In genomic region chr5:40136740-40137285, GRCm38 (mm10) we compare ENCODE assay signal across 15 mouse cellular contexts.
"Had no signal": no experiment of that assay in that cellular context is flagged by ENCODE, and none has a peak within 500 bp of the region (broad histone marks: within the 10 kb centered on the region; RNA-seq: fewer than 3 reads in every experiment).

No protein-coding gene starts in this region.

- H3K27me3 ChIP-seq: limb, embryonic 13.5 days; liver, embryonic 12.5 days; liver, embryonic 15.5 days; lung, embryonic 15.5 days had no signal

- H3K9me3 ChIP-seq: limb, embryonic 10.5 days; limb, embryonic 13.5 days; liver, embryonic 12.5 days; liver, embryonic 15.5 days; lung, embryonic 15.5 days had no signal

- H3K4me1 ChIP-seq: limb, embryonic 10.5 days; limb, embryonic 13.5 days; liver, embryonic 12.5 days; liver, embryonic 15.5 days; lung, embryonic 15.5 days had no signal

- H3K4me2 ChIP-seq: limb, embryonic 13.5 days; liver, embryonic 12.5 days; liver, embryonic 15.5 days; lung, embryonic 15.5 days; midbrain, embryonic 11.5 days had no signal

- H3K27ac ChIP-seq: kidney, postnatal 0 days; limb, embryonic 10.5 days; limb, embryonic 13.5 days; liver, embryonic 12.5 days; liver, embryonic 15.5 days; lung, embryonic 15.5 days had no signal

- H3K36me3 ChIP-seq: limb, embryonic 10.5 days; limb, embryonic 13.5 days; liver, embryonic 12.5 days; liver, embryonic 15.5 days; lung, embryonic 15.5 days had no signal

- H3K4me3 ChIP-seq: limb, embryonic 10.5 days; limb, embryonic 13.5 days; liver, embryonic 12.5 days; liver, embryonic 15.5 days; lung, embryonic 15.5 days had no signal

- DNase-seq: kidney, postnatal 36 days; liver; lung, adult 18-20 months; lung, postnatal 10 days; lung, postnatal 36 days; midbrain, embryonic 14.5 days; thymus, adult 2 months; thymus, postnatal 14 days had no signal

- ATAC-seq: liver, embryonic 12.5 days had no signal

- H3K9ac ChIP-seq: limb, embryonic 13.5 days; liver, embryonic 12.5 days; liver, embryonic 15.5 days; lung, embryonic 15.5 days had no signal
